Mouse (Mus musculus) retina, postnatal 7 days (tissue): ENCODE results near the gene Synpo2l.
A peak's percentile ranks its signal among the peaks of the same experiment; 100 is the strongest.

Source experiments
- DNase-seq: peaks from one replicate; pipeline ENCODE4 v3.0.0-alpha.2; 2012; ENCODE audit warnings: low read depth, low spot score

Gene Synpo2l

GRCm38 (mm10) chr14:20681742-20682141, 13.6 kb upstream of the Synpo2l start:
- no peak for DNase-seq

GRCm38 (mm10) chr14:20677906-20678305, 9.8 kb upstream of the Synpo2l start:
- no peak for DNase-seq

- peak; percentile 99 for DNase-seq
Observed at GRCm38 (mm10) chr14:20674064-20674833, 6.1 kb upstream of the Synpo2l start, which contains the start of gene Sec24c. Gene Sec24c (plus strand): TSS chr14:20674308.

DNA sequence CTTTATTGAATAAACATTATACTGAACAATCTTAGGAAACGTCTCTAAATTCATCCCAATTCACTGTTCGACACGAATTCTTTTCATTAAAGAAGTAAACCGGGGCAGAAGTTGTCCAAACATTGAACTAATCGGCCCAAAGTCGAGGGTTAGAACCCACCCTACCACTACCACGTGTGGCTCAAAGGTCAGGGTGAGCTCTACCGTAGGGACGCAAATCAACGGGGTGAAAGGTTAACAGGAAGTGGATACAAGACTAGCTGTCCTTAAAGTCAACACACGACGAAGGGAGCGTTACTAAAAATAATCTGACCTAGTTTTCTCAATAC, 5.5 kb upstream of the Synpo2l start:
- no peak for DNase-seq

DNA sequence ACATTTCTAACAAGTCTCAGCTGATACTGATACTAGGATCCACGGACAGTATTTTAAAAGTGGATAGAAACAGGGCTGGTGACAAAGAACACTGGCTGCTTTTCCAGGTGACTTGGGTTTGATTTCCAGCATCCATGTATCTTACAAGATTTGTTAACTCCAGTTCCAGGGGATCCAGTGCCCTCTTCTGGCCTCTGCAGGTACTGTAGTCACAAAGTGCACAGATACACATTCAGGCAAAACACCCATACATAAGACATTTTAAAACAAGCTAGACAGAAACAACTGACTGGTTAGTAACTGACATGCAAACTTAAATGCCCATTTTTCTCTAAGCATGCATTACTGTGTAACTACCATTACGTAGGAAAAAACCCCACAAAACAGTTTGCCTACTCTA, 4.8 kb upstream of the Synpo2l start:
- no peak for DNase-seq

DNA sequence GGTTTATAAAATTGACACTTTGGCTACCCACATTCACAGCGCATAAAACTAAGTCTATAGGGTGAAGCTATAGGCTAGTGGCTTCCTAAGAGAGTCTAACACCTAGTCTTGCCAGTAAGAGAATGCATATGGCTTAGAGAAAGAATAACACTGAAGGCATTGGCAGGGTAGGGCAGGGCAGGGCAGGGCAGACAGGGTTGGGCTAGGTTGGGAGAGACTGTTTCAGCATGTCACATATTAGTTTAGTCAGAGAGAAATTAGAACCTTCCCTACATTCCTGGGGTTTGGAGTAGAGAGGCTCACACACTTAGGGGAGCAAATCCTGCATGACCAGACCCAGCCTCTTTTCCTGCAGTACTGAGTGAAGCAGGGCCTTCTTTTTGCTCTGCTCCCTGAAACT, 685 bp downstream of the Synpo2l start:
- no peak for DNase-seq

DNA sequence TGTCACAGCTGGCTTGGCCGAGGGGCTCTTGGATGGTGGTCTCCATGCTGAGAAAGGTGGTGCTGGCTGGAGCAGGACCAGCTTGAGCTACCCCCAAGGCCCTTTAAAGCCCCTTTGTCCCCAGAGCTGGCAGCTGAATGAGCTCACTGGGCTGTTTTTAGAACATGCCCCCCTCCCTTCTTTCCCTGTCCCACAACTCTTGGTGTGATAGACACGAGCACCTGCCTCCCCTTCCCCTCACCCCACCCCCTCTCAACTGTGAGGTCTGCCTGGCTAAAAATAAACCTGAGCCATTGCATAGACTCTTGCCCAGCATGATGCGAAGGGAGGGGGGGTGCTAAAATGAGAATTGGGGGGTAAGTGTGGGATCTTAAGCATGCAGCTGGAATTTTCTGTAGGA, 3.7 kb downstream of the Synpo2l start:
- DNase-seq: no peak

GRCm38 (mm10) chr14:20663601-20664000, 4.6 kb downstream of the Synpo2l start:
- DNase-seq: no peak

DNA sequence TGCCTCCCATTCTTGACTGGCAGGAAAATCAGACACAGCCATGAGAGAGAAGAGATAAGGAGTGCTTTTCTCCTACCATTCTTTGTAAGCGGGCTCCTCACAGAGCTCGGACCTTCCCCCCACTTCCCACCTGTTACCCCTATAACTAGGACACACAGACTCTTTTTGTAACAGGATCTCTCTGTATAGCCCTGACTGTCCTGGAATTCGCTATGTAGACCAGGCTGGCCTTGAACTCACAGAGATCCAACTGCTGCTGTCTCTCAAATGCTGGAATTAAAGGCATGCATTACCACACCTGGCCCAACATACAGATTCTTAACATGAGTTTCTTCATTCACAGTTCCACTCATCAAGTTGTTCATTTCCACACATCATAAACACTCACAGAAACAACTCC, 5.4 kb downstream of the Synpo2l start:
- no peak for DNase-seq

DNA sequence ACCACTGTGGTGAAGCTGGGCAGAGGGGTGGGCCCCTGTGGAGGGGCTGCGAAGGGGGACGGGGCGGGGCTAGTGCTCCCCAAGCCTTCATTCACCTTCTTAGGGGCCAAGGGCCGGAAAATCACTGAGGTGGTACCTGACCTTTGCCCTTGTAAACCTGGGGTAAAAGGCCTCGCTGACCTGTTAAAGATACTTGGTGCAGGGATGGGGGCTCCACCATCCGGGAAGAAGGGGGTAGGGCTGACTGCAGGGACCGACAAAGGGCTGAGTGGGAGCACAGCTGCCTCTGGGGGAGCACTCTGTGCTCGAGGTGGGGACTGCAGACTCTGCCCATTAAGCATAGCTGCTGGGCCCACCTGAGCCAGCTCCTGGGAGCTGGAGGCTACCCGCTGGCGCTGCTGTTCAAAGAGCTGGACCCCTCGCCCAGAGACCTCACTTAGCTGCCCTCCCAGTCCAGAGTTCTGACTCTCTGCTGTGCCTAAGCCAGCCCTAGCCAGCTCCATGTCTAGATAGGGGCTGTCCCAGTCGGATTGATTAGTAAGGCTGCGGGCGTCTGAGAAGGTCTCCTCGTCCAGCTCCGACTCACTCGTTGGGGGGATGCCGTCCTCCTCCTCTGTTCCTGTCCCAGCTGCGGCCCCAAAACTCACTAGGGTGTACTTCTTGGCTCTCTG, 6.4 kb downstream of the Synpo2l start:
- DNase-seq: no peak

DNA sequence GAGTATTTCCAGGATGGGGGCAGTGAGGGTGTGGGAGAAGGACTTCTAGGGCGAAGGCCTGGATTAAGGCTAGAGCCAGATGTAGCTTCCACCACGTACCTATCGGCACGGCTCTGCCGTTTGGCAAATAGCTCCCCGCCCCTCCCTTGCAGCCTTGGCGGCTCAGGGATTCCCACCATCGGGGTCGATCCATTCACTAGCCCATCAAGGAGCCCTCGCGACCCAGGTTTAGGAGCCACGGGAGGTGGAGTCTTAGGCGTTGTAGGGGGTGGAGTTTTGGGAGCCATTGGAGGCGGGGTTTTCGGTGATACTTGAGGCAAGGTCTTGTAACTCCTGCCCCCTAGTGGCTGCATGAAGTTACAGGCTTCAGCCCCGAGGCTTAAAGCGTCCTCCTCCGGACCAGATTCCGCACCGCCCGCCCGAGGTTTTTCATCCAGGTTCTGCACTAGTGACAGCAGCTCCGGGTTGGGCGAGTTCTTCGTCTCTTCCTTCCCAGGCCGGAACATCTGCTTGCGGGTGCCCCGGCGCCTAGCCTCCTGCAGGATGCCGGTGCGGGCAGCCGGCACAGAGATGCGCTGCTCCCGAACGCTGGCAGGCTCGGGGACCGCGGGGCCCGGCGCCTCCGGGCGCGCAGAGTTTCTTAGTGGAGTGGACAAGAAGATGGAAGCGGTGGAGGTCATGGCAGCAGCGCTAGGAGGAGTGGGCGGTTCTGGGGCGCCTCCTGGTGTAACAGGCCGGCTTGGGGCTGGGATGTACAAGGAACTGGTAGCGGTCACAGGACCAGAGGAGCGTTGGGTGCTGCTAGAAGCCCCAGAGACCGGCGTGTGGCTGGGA, 7.1 kb downstream of the Synpo2l start:
- peak; percentile 93 for DNase-seq

DNA sequence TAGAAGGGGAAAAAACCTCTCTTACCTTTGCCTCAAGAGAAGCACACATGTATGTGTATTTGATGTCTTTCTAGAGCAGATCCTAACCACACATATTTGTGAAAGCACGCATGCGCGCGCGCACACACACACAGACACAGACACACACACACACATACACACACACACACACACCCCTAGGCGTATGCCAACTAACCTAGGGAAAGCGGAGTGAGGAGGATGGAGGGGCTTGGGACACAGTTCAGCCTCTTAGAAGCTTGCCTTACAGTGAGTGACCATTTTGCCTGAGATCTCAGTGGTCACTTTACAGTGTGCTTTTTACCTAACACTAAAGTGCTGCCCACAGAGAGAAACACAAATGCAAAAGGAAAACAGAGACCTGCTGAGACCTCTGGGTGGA, 8.5 kb downstream of the Synpo2l start:
- no peak for DNase-seq

- DNase-seq: no peak
Observed at GRCm38 (mm10) chr14:20658902-20659301, 9.3 kb downstream of the Synpo2l start.

DNA sequence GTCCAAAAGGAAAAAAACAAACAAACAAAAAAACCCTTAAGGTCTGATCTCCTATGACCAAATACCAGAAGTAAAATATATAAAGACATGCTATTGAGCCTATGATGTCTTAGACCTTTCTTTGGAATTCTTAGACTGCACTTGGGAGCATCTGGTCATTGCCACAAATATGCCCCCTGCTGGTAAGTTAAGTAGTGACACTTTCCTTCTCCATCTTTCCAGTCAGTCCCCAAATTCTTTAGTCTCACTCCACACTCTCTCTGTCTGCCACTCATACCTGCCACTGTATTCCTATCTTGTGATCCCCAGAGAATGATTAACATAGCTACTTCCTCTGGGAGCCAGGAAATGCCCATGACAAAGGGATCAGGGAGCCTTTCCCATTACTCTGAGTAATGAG, 9.8 kb downstream of the Synpo2l start:
- no peak for DNase-seq

DNA sequence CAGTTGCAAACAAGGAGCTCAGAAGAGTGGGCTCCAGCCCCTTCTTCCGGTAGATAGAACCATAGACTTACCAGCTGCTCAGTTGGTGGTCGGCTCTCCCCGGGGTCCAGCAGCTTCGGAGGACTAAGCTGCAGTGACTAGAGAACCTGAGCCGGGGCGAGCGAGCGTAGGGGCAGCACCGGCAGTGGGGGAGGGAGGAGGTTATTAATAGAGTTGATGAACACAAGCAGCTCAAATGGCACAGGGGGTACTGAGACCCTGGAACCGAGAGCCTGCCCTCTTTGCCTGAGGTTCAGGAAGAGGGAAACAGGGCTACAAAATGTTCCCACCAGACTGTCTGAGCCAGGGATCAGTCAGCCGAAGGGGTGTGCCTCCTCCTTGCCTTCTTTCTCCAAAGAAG, 11.8 kb downstream of the Synpo2l start, which contains the start of gene Myoz1:
TSS of gene Myoz1 (minus strand) at position 180 of the 400 bp plus-strand sequence.
- DNase-seq: no peak

- DNase-seq: no peak
Observed at GRCm38 (mm10) chr14:20655731-20656130, 12.4 kb downstream of the Synpo2l start.

- DNase-seq: no peak
Observed at GRCm38 (mm10) chr14:20654690-20655421, 13.3 kb downstream of the Synpo2l start.

- no peak for DNase-seq
Observed at GRCm38 (mm10) chr14:20651722-20652256, 16.4 kb downstream of the Synpo2l start.

DNA sequence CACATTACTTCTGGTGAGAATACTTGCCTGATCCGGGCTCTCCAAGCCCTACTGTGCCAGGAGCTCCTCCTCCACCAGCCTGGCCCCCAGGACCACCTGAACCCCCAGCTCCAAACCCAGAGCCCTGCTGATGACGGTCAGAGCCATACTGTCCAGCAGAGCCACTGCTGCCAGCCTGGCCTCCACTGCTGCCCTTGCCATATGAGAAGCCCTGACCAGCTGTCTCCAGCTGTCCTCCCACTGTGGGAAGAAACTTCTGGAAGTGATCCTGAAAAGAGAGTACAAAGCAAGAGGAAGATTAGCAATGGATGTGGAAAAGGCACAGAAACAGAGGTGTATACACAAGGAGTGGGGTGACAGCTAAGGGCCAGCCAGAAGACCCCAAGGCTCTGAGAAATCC, 17.2 kb downstream of the Synpo2l start:
- DNase-seq: no peak

DNA sequence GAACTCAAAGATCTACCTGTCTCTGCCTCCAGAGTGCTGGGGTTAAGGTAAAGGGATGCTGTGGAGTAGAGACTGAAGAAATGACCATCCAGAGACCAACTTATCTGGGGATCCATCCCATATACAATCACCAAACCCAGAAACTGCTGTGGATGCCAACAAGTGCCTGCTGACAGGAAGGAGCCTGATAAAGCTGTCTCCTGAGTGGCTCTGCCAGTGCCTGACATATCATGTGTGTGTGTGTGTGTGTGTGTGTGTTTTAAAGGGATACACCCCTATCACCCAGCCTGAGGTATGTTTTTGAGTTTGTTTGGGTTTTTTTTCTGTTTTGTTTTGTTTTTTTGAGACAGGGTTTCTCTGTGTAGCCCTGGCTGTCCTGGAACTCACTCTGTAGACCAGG, 21.8 kb downstream of the Synpo2l start:
- DNase-seq: no peak

GRCm38 (mm10) chr14:20645547-20645946, 22.6 kb downstream of the Synpo2l start:
- DNase-seq: no peak
